Mouse (Mus musculus) left cerebral cortex, adult 6 months (tissue): Measurements from ENCODE around the gene Pde4c. TPM values are rescaled to one million over a fixed set of nuclear protein-coding genes. Genes with fewer than 3 reads are reported as not detected.

Source experiments
- long read RNA-seq, 2 experiments: library from polyadenylated mRNA; unstranded; transcript quantifications; one replicate each; pipeline ENCODE4 v2.0.0; 2019 to 2020
- polyA plus RNA-seq: library from polyadenylated mRNA; unstranded; fragments of <200 nt; fragmentation: Nextera tagmentation; gene quantifications from 2 replicates; pipeline ENCODE4 v1.2.3, GENCODE M21; 2021

The Pde4c gene
- 0.18 and 0.60 TPM in 2 replicates for polyA plus RNA-seq
- long read RNA-seq, experiment 1, partial matches to known transcripts = 1 of 6 reads
- long read RNA-seq, experiment 1, other reads (novel, unspliced or antisense) = 3 of 6 reads
- long read RNA-seq, experiment 2 = 0 reads

DNA sequence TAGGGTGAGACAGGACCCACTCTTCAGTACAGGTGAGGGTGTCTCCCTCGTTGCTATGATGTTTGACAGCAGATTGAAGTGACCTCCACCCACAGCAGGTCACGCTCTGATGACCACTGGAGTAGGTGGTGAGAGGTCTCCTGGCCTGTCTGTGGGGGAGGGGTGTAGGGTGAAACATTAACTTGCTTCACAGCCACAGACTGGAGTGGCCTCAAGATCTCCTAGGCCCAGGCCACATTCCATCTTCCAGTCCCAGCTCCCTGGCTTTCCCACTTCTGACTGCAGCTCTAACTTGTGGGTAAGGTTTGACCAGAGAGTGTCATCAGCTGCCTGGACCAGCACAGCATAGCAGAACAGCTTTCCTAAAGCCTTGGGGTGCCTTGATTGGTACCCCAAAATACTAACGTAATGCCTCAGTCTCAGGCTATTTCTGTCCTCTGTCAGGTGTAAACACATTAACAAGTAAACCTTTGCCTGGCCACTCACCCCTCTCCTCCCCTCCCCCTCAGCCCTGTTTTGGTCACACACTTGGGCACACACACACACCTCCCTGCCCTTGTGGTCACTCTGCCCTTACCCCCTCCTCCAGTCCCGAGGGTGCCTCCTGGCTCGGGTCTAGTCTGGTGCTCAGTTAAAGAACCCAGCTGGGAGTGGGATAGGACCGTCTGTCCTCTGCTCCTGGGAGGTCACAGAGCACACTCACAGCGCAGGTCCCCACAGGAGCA lies at the start of gene Pde4c:
TSS of gene Pde4c (plus strand) at position 235 of the 725 bp plus-strand sequence.

DNA sequence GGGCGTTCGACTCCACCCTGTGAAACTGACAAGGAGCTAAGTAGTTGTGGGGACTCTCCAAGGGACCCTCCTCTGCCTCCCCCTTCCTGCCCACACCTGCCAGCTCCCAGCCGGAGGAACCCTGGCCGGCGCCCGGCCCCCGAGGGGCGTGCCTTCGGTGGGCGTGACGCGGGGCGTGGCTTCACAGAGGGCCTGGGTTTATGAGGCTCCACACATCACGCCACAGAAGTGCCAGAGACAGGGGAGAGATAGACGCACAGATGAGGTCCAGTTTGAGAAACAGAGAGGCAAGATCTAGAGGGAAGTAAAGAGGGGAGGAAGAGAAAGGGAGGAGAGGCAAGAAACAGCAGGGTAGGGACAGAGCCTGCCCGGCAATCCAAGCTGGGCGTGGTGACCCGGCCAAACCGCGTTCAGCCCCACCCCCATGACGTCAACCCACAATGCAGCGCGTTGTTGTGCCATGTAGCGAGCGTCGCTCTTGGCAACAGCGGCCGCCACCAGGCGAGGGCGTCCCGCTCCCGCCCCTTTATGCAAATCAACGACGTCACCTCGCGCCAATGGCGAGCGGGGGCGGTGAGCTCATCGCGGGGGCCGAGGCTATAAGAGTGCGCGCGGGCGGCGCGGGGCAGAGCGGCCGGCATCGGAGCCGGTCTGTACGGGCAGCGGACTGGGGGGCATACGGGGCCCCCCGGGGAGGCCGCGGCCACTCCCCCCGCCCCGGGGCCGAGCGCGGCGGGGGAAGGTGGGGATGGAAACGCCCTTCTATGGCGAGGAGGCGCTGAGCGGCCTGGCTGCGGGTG lies 25.0 kb upstream of the Pde4c start, which contains the start of gene Jund:
TSS of gene Jund (plus strand) at position 640 of the 800 bp plus-strand sequence.

DNA sequence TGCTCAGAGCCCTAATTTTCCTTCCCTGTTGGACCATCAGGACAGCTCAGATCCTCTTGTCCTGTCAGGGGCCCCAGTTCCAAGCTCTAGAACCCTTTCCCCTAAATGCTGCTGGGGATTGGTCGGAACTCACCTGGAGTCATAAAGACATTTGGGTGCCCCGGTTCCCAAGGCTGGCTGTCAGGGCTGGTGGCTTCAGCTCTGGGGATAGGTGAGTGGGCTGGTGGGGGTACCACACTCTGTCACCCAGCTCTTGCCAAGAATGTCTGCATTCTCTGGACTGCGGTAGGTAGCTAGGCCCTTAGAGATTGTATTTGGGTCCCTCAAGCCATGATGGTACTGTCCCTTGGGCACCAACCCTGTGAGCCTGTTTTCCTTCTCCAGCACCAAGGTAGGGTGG lies 20.2 kb upstream of the Pde4c start, which contains the start of gene Iqcn:
TSS of gene Iqcn (plus strand) at position 171 of the 400 bp plus-strand sequence.

DNA sequence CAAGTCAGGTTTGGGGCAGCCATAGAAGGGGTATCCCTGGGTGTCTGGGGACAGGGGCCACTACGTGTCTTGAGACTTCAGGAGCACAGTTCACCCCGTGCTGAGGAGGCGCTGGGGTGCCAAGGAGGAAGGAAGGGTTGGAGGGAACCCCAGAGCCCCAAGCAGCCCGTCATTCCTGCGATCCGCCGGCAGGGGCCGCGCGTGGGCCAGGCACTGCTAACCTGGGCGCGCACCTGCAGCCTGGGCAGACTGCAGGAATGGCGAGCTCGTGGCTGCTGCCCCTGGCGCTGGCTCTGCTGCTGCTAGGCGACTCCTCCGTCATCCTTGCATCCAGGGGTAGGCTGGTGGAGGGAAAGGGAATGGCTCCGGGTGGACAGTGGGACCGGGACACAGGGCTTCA lies 5.2 kb upstream of the Pde4c start, which contains the start of gene Gm3336:
TSS of gene Gm3336 (plus strand) at position 247 of the 400 bp plus-strand sequence.

DNA sequence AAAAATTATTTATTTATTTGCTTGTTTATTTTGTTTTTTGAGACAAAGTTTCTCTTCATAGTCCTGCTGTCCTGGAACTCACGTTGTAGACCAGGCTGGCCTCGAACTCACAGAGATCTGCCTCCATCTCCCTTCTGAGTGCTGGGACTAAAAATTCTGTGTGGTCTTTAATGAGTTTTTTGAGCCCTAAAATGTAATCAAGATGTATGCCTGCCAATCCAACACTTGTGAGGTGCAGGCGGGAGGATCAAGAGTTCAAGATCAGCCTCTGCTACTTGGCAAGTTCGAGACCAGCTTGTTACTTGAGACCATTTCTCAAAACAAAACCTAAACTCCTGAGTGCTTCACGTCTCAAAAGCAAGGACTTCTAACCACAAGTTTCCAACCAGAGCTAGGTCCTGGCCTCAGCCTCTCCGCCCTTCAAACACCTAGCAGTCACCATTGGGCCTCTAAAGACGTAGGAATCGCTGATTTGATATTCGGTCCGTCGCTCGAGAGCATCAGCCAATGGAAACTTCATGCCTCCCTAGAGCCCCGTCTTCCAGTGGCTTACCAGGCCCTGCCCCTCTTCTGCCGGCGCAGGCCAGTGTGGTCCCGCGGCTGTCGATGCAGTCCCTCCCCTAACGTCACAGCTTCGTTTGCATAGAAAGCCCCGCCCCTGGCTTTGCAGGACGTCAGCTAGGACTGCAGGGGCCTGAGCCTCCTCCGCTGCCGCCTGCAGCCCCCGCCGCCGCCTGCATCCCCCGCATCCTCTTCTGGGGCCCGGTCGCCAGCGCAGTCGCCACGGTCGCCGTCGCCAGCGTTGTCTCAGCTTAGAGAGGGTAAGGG lies 30.7 kb downstream of the Pde4c start, which contains the start of gene Rab3a:
TSS of gene Rab3a (plus strand) at position 637 of the 828 bp plus-strand sequence.

DNA sequence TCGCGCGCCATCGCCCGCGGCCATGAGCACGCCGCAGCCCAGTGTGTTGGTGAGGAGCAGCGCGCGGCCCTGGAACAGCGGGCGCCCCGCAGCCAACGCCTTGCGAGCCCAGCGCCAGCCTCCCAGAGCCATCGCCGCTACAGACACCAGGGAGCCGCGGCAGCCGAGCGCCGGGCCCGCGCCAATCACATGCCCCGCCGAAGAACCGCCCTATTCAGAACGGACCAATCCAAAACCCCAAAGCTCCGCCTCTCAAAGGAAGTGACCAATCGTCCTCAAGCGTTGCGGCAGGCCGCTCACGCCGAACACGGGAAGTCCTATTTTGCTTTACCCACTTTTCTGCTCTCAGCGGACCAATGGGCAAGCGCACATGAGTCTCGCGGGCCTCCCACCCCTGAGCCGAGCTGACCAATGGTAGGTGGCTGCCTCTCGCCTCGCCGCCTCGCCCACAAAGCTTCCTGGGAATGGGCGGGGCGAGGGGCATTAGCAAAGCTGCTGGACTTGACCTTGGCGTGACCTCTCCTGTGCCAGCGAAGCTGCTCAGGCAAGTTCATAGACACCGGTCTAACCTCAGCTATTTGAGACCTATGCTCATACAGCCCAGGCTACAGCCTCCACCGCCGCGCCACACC lies 37.4 kb downstream of the Pde4c start, which contains the start of gene Mpv17l2:
TSS of gene Mpv17l2 (minus strand) at position 172 of the 632 bp plus-strand sequence.

DNA sequence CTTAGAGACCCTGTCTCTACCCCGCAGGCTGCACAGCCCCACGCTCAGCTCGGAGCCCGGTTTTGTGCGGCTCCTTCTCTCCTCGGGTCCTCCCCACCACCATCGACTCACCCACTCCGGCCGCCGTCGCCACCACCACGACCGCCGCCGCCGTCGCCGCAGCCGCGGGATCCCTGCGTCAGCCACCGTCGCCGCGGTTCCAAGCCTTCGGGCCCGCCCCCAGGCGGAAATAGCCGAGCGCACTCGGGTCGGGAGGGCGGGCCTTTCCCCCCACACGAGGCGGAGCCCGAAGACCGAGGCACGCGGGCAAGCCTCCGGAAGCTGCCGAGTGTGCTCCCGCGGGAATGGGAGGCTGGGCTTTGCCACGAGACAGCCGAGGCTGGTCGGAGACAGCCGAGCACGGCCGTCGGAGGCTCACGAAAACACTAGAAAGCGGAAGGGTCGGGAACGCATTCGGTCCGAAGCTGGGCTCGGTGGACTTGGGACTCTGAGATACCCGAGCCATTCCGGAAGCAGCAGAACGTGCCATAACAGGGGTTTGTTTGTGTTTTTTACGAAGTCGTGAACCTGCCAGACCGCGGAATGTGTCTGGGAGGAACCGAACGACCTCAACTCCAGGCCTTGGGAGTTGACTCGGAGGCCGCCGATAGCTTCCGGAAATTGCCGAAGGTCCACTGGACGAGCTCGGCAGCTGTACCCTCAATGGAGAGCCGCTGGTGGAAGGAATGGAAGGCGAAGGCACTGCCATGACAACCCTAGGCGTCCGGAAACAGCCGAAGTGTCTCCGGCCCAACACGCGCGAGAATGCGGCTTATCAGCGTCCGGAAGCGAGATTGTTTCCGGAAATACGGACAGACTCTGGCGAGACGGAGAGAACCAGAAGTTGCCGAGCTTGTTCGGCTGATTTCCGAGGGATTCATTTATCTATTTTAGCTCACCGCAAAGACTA lies 53.2 kb downstream of the Pde4c start, which contains the start of gene Pik3r2:
TSS of gene Pik3r2 (minus strand) at position 218 of the 949 bp plus-strand sequence.

Other genes with a start within 250 kb of the Pde4c start
- gene Klhl26, start 246.8 kb upstream of the Pde4c start, polyA plus RNA-seq = 30.8 and 37.7 TPM in 2 replicates
- gene Tmem59l, start 236.4 kb upstream of the Pde4c start, polyA plus RNA-seq = 550 and 567 TPM in 2 replicates
- gene Crlf1, start 230.6 kb upstream of the Pde4c start, polyA plus RNA-seq = 0.81 and 2.0 TPM in 2 replicates
- gene Rex1bd, start 217.0 kb upstream of the Pde4c start, polyA plus RNA-seq = 347 and 396 TPM in 2 replicates
- 3,921 and 4,944 TPM in 2 replicates for gene Uba52, start 212.9 kb upstream of the Pde4c start, polyA plus RNA-seq
- 287 and 603 TPM in 2 replicates for gene Fkbp8, start 196.0 kb upstream of the Pde4c start, polyA plus RNA-seq
- gene Kxd1, start 195.8 kb upstream of the Pde4c start, polyA plus RNA-seq = 73.8 and 77.6 TPM in 2 replicates
- 3.9 and 9.1 TPM in 2 replicates for gene Ell, start 184.3 kb upstream of the Pde4c start, polyA plus RNA-seq
- gene Isyna1, start 129.3 kb upstream of the Pde4c start, polyA plus RNA-seq = 36.5 and 38.4 TPM in 2 replicates
- gene Ssbp4, start 114.8 kb upstream of the Pde4c start, polyA plus RNA-seq = 88.8 and 293 TPM in 2 replicates
- gene Lrrc25, start 107.6 kb upstream of the Pde4c start, polyA plus RNA-seq = 0.72 and 1.7 TPM in 2 replicates
- 0.23 TPM in 1 of 2 replicates, not detected in the other for gene Gdf15, start 91.3 kb upstream of the Pde4c start, polyA plus RNA-seq
- 11.0 and 11.5 TPM in 2 replicates for gene Pgpep1, start 63.3 kb upstream of the Pde4c start, polyA plus RNA-seq
- 222 and 248 TPM in 2 replicates for gene Lsm4, start 50.5 kb upstream of the Pde4c start, polyA plus RNA-seq
- 5.3 and 148 TPM in 2 replicates for gene Jund, start 24.8 kb upstream of the Pde4c start, polyA plus RNA-seq
- gene Iqcn, start 20.3 kb upstream of the Pde4c start, polyA plus RNA-seq = 0.03 TPM in 1 of 2 replicates, not detected in the other
- gene Gm3336, start 5.2 kb upstream of the Pde4c start, polyA plus RNA-seq = 0.19 and 0.25 TPM in 2 replicates
- gene Rab3a, start 31.0 kb downstream of the Pde4c start, polyA plus RNA-seq = 895 and 1,300 TPM in 2 replicates
- gene Mpv17l2, start 37.2 kb downstream of the Pde4c start, polyA plus RNA-seq = 100 and 108 TPM in 2 replicates
- gene Pik3r2, start 53.0 kb downstream of the Pde4c start, polyA plus RNA-seq = 82.0 and 99.2 TPM in 2 replicates
- gene Mast3, start 81.3 kb downstream of the Pde4c start, polyA plus RNA-seq = 66.9 and 129 TPM in 2 replicates
- gene Il12rb1, start 84.7 kb downstream of the Pde4c start, polyA plus RNA-seq = 0.14 and 0.27 TPM in 2 replicates
- gene Arrdc2, start 116.0 kb downstream of the Pde4c start, polyA plus RNA-seq = 9.4 and 9.7 TPM in 2 replicates
- gene Kcnn1, start 139.5 kb downstream of the Pde4c start, polyA plus RNA-seq = 12.4 and 13.0 TPM in 2 replicates
- 140 and 167 TPM in 2 replicates for gene Ccdc124, start 150.2 kb downstream of the Pde4c start, polyA plus RNA-seq
- 16.6 and 17.9 TPM in 2 replicates for gene Slc5a5, start 169.0 kb downstream of the Pde4c start, polyA plus RNA-seq
- 3,531 and 4,437 TPM in 2 replicates for gene Rpl18a, start 173.7 kb downstream of the Pde4c start, polyA plus RNA-seq
- 18.1 and 27.3 TPM in 2 replicates for gene Map1s, start 182.2 kb downstream of the Pde4c start, polyA plus RNA-seq